Mouse (Mus musculus) olfactory bulb, adult 2 months (tissue): ENCODE results near the gene Lhfp.

Experiments
- CTCF ChIP-seq: fragments of 200-500 bp; IDR thresholded peaks from 2 replicates; pipeline ENCODE4 v1.5.1; 2012; ENCODE audit warnings: low read depth, mild to moderate bottlenecking, low read length, moderate library complexity; ENCODE audit not compliant: insufficient read depth
- POLR2A ChIP-seq: fragments of 200-500 bp; IDR thresholded peaks from 2 replicates; pipeline ENCODE4 v1.6.1; 2012; ENCODE audit warnings: mild to moderate bottlenecking, low read depth, low read length, moderate library complexity; ENCODE audit not compliant: insufficient read depth

DNA sequence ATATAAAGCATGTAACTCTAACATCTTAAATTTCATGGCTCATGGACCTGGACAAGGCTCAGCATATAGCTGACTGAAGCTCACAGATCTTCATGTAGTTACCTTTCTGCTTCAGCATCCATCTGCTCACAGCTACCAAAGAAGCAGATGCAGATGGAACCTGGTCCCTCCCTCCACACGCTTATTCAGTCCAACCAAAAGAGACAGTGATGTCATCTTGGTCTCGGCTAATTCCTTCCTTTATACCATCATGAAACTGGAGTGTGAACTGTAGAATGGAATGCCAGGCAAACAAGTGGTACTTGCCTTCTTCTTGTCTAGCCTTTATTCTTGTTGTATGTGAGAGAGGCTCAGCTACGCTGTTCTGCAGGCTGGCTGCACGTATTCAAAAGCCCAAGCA is 173.1 kb downstream of the Lhfp start:
- TF ChIP-seq CTCF (no peak), POLR2A (no peak)
